Mouse (Mus musculus): Measurements from ENCODE around the gene Auts2. TPM values are rescaled to one million over a fixed set of nuclear protein-coding genes. Genes with fewer than 3 reads are reported as not detected.
A peak's percentile ranks its signal among the peaks of the same experiment; 100 is the strongest.

Gene Auts2
- polyA plus RNA-seq, 1 experiment from 2014 or later: 71.4 TPM

GRCm38 (mm10) chr5:132088585-132088984, 454.6 kb downstream of the Auts2 start:
- DNase-seq (ENCODE audit: low spot score) (no peak), ATAC-seq (replicated peaks; ENCODE audit: low FRiP score) (no peak)
- Histone ChIP-seq H3K4me1 (replicated peaks; ENCODE audit: control insufficient read depth, insufficient read depth, low read length) (peaks cover 5% of the 10 kb centered on the region; the same call in 1 of the 2 replicates), H3K27me3 (ENCODE audit: control insufficient read depth, insufficient read depth, low read length) (no peaks in the 10 kb centered on the region), H3K9ac (ENCODE audit: low read length) (no peak overlapping the region), H3K4me2 (ENCODE audit: low read depth, low read length, severe bottlenecking) (no peak overlapping the region), H3K27ac (ENCODE audit: low read depth, low read length) (no peak overlapping the region), H3K4me3 (ENCODE audit: low read depth, low read length) (no peak overlapping the region), H3K9me3 (ENCODE audit: control insufficient read depth, low read length) (no peaks in the 10 kb centered on the region), H3K36me3 (ENCODE audit: control insufficient read depth, insufficient read depth, low read length) (no peaks in the 10 kb centered on the region)
- 87% methylated on average over 3 of the region's 3 CpGs for WGBS

GRCm38 (mm10) chr5:132083753-132084326, 459.3 kb downstream of the Auts2 start:
- Histone ChIP-seq H3K9ac (ENCODE audit: low read length) (no peak overlapping the region), H3K4me1 (replicated peaks; ENCODE audit: control insufficient read depth, insufficient read depth, low read length) (no peaks in the 10 kb centered on the region)

GRCm38 (mm10) chr5:132075942-132076341, 467.2 kb downstream of the Auts2 start:
- Histone ChIP-seq H3K4me3 (ENCODE audit: low read depth, low read length) (no peak overlapping the region), H3K4me2 (ENCODE audit: low read depth, low read length, severe bottlenecking) (no peak overlapping the region), H3K27ac (ENCODE audit: low read depth, low read length) (no peak overlapping the region), H3K27me3 (ENCODE audit: control insufficient read depth, insufficient read depth, low read length) (peaks cover 2% of the 10 kb centered on the region; the same call in 1 of the 2 replicates), H3K9me3 (ENCODE audit: control insufficient read depth, low read length) (no peaks in the 10 kb centered on the region), H3K4me1 (replicated peaks; ENCODE audit: control insufficient read depth, insufficient read depth, low read length) (peaks cover 22% of the 10 kb centered on the region), H3K9ac (ENCODE audit: low read length) (no peak overlapping the region), H3K36me3 (ENCODE audit: control insufficient read depth, insufficient read depth, low read length) (no peaks in the 10 kb centered on the region)
- 94% methylated on average over 2 of the region's 2 CpGs for WGBS
- DNase-seq (ENCODE audit: low spot score) (no peak), ATAC-seq (replicated peaks; ENCODE audit: low FRiP score) (no peak)

More at GRCm38 (mm10) chr5:132083753-132084326, 459.3 kb downstream of the Auts2 start:
- Histone ChIP-seq H3K9me3 (ENCODE audit: control insufficient read depth, low read length) (no peaks in the 10 kb centered on the region), H3K27ac (ENCODE audit: low read depth, low read length) (no peak overlapping the region), H3K4me3 (ENCODE audit: low read depth, low read length) (no peak overlapping the region), H3K36me3 (ENCODE audit: control insufficient read depth, insufficient read depth, low read length) (no peaks in the 10 kb centered on the region), H3K27me3 (ENCODE audit: control insufficient read depth, insufficient read depth, low read length) (no peaks in the 10 kb centered on the region), H3K4me2 (ENCODE audit: low read depth, low read length, severe bottlenecking) (no peak overlapping the region)
- ATAC-seq (replicated peaks; ENCODE audit: low FRiP score) (no peak), DNase-seq (ENCODE audit: low spot score) (no peak)
- 49% methylated on average over 8 of the region's 8 CpGs for WGBS

- ATAC-seq (replicated peaks; ENCODE audit: low FRiP score) (peak; percentile 54), DNase-seq (ENCODE audit: low spot score) (peak; percentile 68)
- peaks cover 22% of the 10 kb centered on the region for H3K4me1 ChIP-seq (replicated peaks; ENCODE audit: control insufficient read depth, insufficient read depth, low read length)
Observed at GRCm38 (mm10) chr5:132074724-132075374, 468.3 kb downstream of the Auts2 start.

GRCm38 (mm10) chr5:132074360-132074723, 468.8 kb downstream of the Auts2 start:
- H3K27me3 ChIP-seq (ENCODE audit: control insufficient read depth, insufficient read depth, low read length): peaks cover 2% of the 10 kb centered on the region; the same call in 1 of the 2 replicates
- H3K4me3 ChIP-seq (ENCODE audit: low read depth, low read length): no peak overlapping the region
- H3K9me3 ChIP-seq (ENCODE audit: control insufficient read depth, low read length): no peaks in the 10 kb centered on the region
- H3K4me1 ChIP-seq (replicated peaks; ENCODE audit: control insufficient read depth, insufficient read depth, low read length): peaks cover 22% of the 10 kb centered on the region
- peak; percentile 68 for DNase-seq (ENCODE audit: low spot score)
- no peaks in the 10 kb centered on the region for H3K36me3 ChIP-seq (ENCODE audit: control insufficient read depth, insufficient read depth, low read length)
- H3K27ac ChIP-seq (ENCODE audit: low read depth, low read length): peak overlapping the region; percentile 42; the same call in 1 of the 2 replicates
- peak overlapping the region; percentile 34 for H3K4me2 ChIP-seq (ENCODE audit: low read depth, low read length, severe bottlenecking)
- 4% methylated on average over 11 of the region's 11 CpGs for WGBS
- no peak overlapping the region for H3K9ac ChIP-seq (ENCODE audit: low read length)
- ATAC-seq (replicated peaks; ENCODE audit: low FRiP score): peak; percentile 47

More at GRCm38 (mm10) chr5:132074724-132075374, 468.3 kb downstream of the Auts2 start:
- Histone ChIP-seq H3K4me2 (ENCODE audit: low read depth, low read length, severe bottlenecking) (peak overlapping the region; percentile 34), H3K9me3 (ENCODE audit: control insufficient read depth, low read length) (no peaks in the 10 kb centered on the region), H3K27me3 (ENCODE audit: control insufficient read depth, insufficient read depth, low read length) (peaks cover 2% of the 10 kb centered on the region; the same call in 1 of the 2 replicates), H3K27ac (ENCODE audit: low read depth, low read length) (peak overlapping the region; percentile 42; the same call in 1 of the 2 replicates), H3K36me3 (ENCODE audit: control insufficient read depth, insufficient read depth, low read length) (no peaks in the 10 kb centered on the region), H3K9ac (ENCODE audit: low read length) (no peak overlapping the region), H3K4me3 (ENCODE audit: low read depth, low read length) (no peak overlapping the region)
- 25% methylated on average over 19 of the region's 19 CpGs for WGBS

- 38% methylated on average over 10 of the region's 10 CpGs for WGBS
- no peak overlapping the region for H3K9ac ChIP-seq (ENCODE audit: low read length)
- H3K4me3 ChIP-seq (ENCODE audit: low read depth, low read length): no peak overlapping the region
- peaks cover 22% of the 10 kb centered on the region for H3K4me1 ChIP-seq (replicated peaks; ENCODE audit: control insufficient read depth, insufficient read depth, low read length)
- ATAC-seq (replicated peaks; ENCODE audit: low FRiP score): peak; percentile 16; the same call in 1 of the 2 replicates
- H3K27me3 ChIP-seq (ENCODE audit: control insufficient read depth, insufficient read depth, low read length): peaks cover 2% of the 10 kb centered on the region; the same call in 1 of the 2 replicates
- DNase-seq (ENCODE audit: low spot score): no peak
- no peak overlapping the region for H3K27ac ChIP-seq (ENCODE audit: low read depth, low read length)
- H3K4me2 ChIP-seq (ENCODE audit: low read depth, low read length, severe bottlenecking): no peak overlapping the region; the same call in 1 of the 2 replicates
- H3K36me3 ChIP-seq (ENCODE audit: control insufficient read depth, insufficient read depth, low read length): no peaks in the 10 kb centered on the region
- H3K9me3 ChIP-seq (ENCODE audit: control insufficient read depth, low read length): no peaks in the 10 kb centered on the region
Observed at GRCm38 (mm10) chr5:132073677-132074359, 469.3 kb downstream of the Auts2 start.

- H3K4me1 ChIP-seq (replicated peaks; ENCODE audit: control insufficient read depth, insufficient read depth, low read length): peaks cover 22% of the 10 kb centered on the region
- DNase-seq (ENCODE audit: low spot score) (peak; percentile 59), ATAC-seq (replicated peaks; ENCODE audit: low FRiP score) (no peak)
- H3K27ac ChIP-seq (ENCODE audit: low read depth, low read length): no peak overlapping the region
- 8% methylated on average over 4 of the region's 4 CpGs for WGBS
- H3K9me3 ChIP-seq (ENCODE audit: control insufficient read depth, low read length): no peaks in the 10 kb centered on the region
- H3K9ac ChIP-seq (ENCODE audit: low read length): no peak overlapping the region
- no peak overlapping the region for H3K4me2 ChIP-seq (ENCODE audit: low read depth, low read length, severe bottlenecking)
- no peak overlapping the region for H3K4me3 ChIP-seq (ENCODE audit: low read depth, low read length)
- no peaks in the 10 kb centered on the region for H3K36me3 ChIP-seq (ENCODE audit: control insufficient read depth, insufficient read depth, low read length)
- peaks cover 2% of the 10 kb centered on the region; the same call in 1 of the 2 replicates for H3K27me3 ChIP-seq (ENCODE audit: control insufficient read depth, insufficient read depth, low read length)
Observed at GRCm38 (mm10) chr5:132072356-132072755, 470.8 kb downstream of the Auts2 start.

GRCm38 (mm10) chr5:132067750-132068739, 475.1 kb downstream of the Auts2 start:
- H3K9me3 ChIP-seq (ENCODE audit: control insufficient read depth, low read length): no peaks in the 10 kb centered on the region
- ATAC-seq (replicated peaks; ENCODE audit: low FRiP score) (no peak), DNase-seq (ENCODE audit: low spot score) (no peak)
- H3K4me3 ChIP-seq (ENCODE audit: low read depth, low read length): no peak overlapping the region
- no peak overlapping the region for H3K4me2 ChIP-seq (ENCODE audit: low read depth, low read length, severe bottlenecking)
- no peak overlapping the region for H3K27ac ChIP-seq (ENCODE audit: low read depth, low read length)
- no peak overlapping the region for H3K9ac ChIP-seq (ENCODE audit: low read length)
- H3K27me3 ChIP-seq (ENCODE audit: control insufficient read depth, insufficient read depth, low read length): no peaks in the 10 kb centered on the region; the same call in 1 of the 2 replicates
- 72% methylated on average over 10 of the region's 10 CpGs for WGBS
- no peaks in the 10 kb centered on the region for H3K36me3 ChIP-seq (ENCODE audit: control insufficient read depth, insufficient read depth, low read length)
- H3K4me1 ChIP-seq (replicated peaks; ENCODE audit: control insufficient read depth, insufficient read depth, low read length): peaks cover 4% of the 10 kb centered on the region; the same call in 1 of the 2 replicates

Data from forebrain, embryonic 11.5 days (tissue).